Mouse (Mus musculus): ENCODE measurements around the gene Twf1. TPM values are rescaled to one million over a fixed set of nuclear protein-coding genes. Genes with fewer than 3 reads are reported as not detected.

Twf1 gene
- total and polyA plus RNA-seq, 3 experiments: 26.4 to 64.1 (median 37.1) TPM

DNA sequence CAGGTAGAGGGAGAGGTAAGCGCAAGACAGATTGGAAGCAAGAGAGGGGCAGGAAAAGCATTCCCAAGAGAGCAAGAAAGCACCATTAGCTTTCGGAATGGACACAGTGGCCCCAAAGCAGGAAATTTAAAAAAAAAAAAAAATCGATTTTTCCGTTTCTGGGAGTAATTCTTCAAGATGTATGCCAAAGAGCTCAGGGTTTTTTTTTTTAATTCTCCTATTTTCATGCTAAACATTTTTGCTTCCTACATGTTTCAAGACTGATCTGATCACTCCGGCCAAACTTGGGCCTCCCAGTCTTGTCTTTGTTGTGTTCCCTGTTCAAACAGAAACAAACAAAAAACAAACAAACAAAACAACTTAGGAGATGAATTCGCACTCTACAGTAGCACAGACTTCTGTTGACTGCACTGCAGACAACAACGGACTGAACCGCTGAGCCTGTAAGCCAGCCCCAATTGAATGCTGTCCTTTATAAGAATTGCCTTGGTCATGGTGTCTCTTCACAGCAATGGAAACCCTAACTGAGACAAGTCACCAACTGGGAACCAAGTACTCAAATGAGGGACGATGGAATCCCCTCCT is 45.5 kb downstream of the Twf1 start (continued):
- TF ChIP-seq NELFE (IDR thresholded peaks at IDR 0.05; ENCODE audit: low read depth, low read length) (no peak), CHD2 (IDR thresholded peaks at IDR 0.05; ENCODE audit: low read length) (no peak), CTCF (IDR thresholded peaks at IDR 0.05 in 2 of 3, conservative IDR thresholded peaks at IDR 0.05 in 1 of 3; ENCODE audit: control insufficient read depth in 1 of 3, insufficient read depth in 1 of 3, low read depth in 2 of 3, low read length in 3 of 3, poor library complexity in 1 of 3, severe bottlenecking in 1 of 3) (no peak)

DNA sequence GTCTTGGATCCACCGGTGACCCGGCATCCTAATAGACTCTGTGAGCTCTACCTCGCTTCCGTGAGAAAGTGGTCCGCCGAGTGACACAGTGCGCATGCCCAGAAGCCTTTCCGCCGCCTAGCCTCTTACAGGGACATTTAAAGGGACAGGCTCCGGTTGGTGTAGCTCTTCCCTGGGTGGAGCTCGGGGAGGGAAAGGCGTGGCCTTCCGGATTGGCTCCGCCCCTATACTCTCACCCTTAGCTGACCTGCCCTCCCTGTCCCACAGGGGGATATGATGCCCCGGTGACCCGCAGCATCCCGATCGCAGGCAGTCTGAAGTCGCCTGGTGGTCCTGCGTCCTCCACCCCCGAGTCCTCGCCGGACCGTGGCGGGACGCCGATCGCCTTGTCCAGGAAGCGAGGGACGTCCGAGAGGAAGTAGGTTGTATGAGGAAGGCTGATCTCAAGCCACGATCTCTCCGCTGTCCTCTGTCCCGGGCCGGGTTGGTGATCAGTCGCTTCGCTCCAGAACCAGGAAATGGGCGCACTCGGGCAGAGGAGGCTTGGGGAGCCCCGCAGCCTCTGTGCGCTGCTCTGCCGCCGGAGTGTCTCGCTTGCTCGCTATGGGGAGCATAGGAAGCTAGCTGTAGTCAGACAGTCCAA is 46.2 kb downstream of the Twf1 start, which contains the start of the genes Pus7l and Irak4:
Gene Pus7l, minus strand, starts transcription at position 139 of the 643 bp plus-strand sequence.
Gene Irak4, plus strand, starts transcription at position 235 of the 643 bp plus-strand sequence.
- TF ChIP-seq EP300 (IDR thresholded peaks at IDR 0.05; ENCODE audit: low read depth in 1 of 2, low read length in 2 of 2) (no peak), MAZ (IDR thresholded peaks at IDR 0.05; ENCODE audit: low read depth, low read length) (no peak; the same call in 1 of the 2 replicates), TCF12 (IDR thresholded peaks at IDR 0.05; ENCODE audit: low read depth, low read length) (no peak; the same call in none of the 2 replicates), MXI1 (IDR thresholded peaks at IDR 0.05; ENCODE audit: low read depth, low read length) (no peak), ZKSCAN1 (IDR thresholded peaks at IDR 0.05; ENCODE audit: low read depth, low read length) (no peak), MYC (IDR thresholded peaks at IDR 0.05; ENCODE audit: low read depth, low read length) (peak; percentile 74; the same call in 1 of the 2 replicates), JUND (IDR thresholded peaks at IDR 0.05; ENCODE audit: low read depth, low read length) (no peak), GABPA (IDR thresholded peaks at IDR 0.05; ENCODE audit: low read depth, low read length) (no peak), ETS1 (IDR thresholded peaks at IDR 0.05; ENCODE audit: low read depth, low read length) (peak; percentile 27; the same call in 1 of the 2 replicates), BHLHE40 (IDR thresholded peaks at IDR 0.05; ENCODE audit: borderline replicate concordance, low read depth, low read length) (no peak), KAT2A (conservative IDR thresholded peaks at IDR 0.05; ENCODE audit: low read depth, low read length) (no peak), POLR2AphosphoS2 (IDR thresholded peaks at IDR 0.05; ENCODE audit: low read length) (peak; percentile 78), NRF1 (IDR thresholded peaks at IDR 0.05; ENCODE audit: insufficient read depth, low read depth, low read length, poor library complexity, severe bottlenecking) (peak; percentile 92), POLR2AphosphoS5 (IDR thresholded peaks at IDR 0.05; ENCODE audit: borderline replicate concordance, low read depth, low read length) (peak; percentile 64; the same call in 1 of the 2 replicates), CHD1 (IDR thresholded peaks at IDR 0.05; ENCODE audit: low read depth, low read length) (no peak), ZMIZ1 (IDR thresholded peaks at IDR 0.05; ENCODE audit: low read depth, low read length) (peak; percentile 72), POLR2A (IDR thresholded peaks at IDR 0.05; ENCODE audit: control insufficient read depth in 1 of 2, insufficient read depth in 1 of 2, low read depth in 1 of 2, low read length in 2 of 2, poor library complexity in 1 of 2) (peak; percentile 93 to 96), ELF1 (IDR thresholded peaks at IDR 0.05; ENCODE audit: low read depth, low read length) (peak; percentile 87), GATA1 (IDR thresholded peaks at IDR 0.05; ENCODE audit: low read depth, low read length) (peak; percentile 69), USF2 (IDR thresholded peaks at IDR 0.05; ENCODE audit: borderline replicate concordance in 1 of 2, insufficient read depth in 1 of 2, low read depth in 1 of 2, low read length in 2 of 2) (no peak), SIN3A (IDR thresholded peaks at IDR 0.05; ENCODE audit: low read length) (peak; percentile 77; the same call in 1 of the 2 replicates), MAX (IDR thresholded peaks at IDR 0.05; ENCODE audit: low read length) (no peak), HCFC1 (IDR thresholded peaks at IDR 0.05; ENCODE audit: low read depth, low read length) (peak; percentile 77), NELFE (IDR thresholded peaks at IDR 0.05; ENCODE audit: low read depth, low read length) (peak; percentile 88), USF1 (IDR thresholded peaks at IDR 0.05; ENCODE audit: low read depth, low read length) (no peak), TBP (IDR thresholded peaks at IDR 0.05; ENCODE audit: low read depth, low read length) (peak; percentile 87), UBTF (IDR thresholded peaks at IDR 0.05; ENCODE audit: borderline replicate concordance, insufficient read depth, low read depth, low read length) (0 out of 2 replicates have a peak, but pooled peaks have one; percentile 82)
- Histone ChIP-seq H3K4me3 (ENCODE audit: control insufficient read depth in 1 of 2, insufficient read depth in 1 of 2, low read depth in 2 of 2, low read length in 2 of 2) (peak within 1 kb of the TSS; percentile 90 to 98), H3K9me3 (replicated peaks; ENCODE audit: insufficient read depth, low read length) (no peaks in the 10 kb centered on the region), H3K27me3 (ENCODE audit: control insufficient read depth in 1 of 2, insufficient read depth in 2 of 2, low read length in 2 of 2) (no peaks in the 10 kb centered on the region), H3K36me3 (ENCODE audit: control insufficient read depth in 1 of 2, insufficient read depth in 2 of 2, low read length in 2 of 2) (peaks cover 0 to 11% of the 10 kb centered on the region in 2 experiments; a peak in 2 of 4 replicates), H3K9ac (ENCODE audit: control insufficient read depth, low read depth, low read length, poor library complexity, severe bottlenecking) (peak within 1 kb of the TSS; percentile 87), H3K27ac (ENCODE audit: control insufficient read depth, low read depth, low read length) (peak within 1 kb of the TSS; percentile 76), H3K79me2 (ENCODE audit: control insufficient read depth, insufficient read depth, low read length, poor library complexity) (peaks cover 13% of the 10 kb centered on the region), H3K4me1 (ENCODE audit: control insufficient read depth in 1 of 2, insufficient read depth in 2 of 2, low read length in 2 of 2) (peaks cover 4 to 7% of the 10 kb centered on the region in 2 experiments; a peak in 3 of 4 replicates)
- DNase-seq (ENCODE audit: low read depth, low spot score): peak; percentile 100

Data from MEL (cell line).